Mouse (Mus musculus) liver, adult 2 months (tissue): Measurements from ENCODE around the gene Fgfr2.

ENCODE experiments used
- CTCF ChIP-seq: fragments of 200-500 bp; IDR thresholded peaks from 2 replicates; pipeline ENCODE4 v1.5.1; 2011; ENCODE audit warnings: low read depth, low read length, control low read depth
- POLR2A ChIP-seq: fragments of 200-500 bp; IDR thresholded peaks from 2 replicates; pipeline ENCODE4 v1.6.1; 2011; ENCODE audit warnings: low read length, control low read depth; ENCODE audit not compliant: insufficient read depth; ENCODE audit errors: extremely low read depth

GRCm38 (mm10) chr7:130834299-130834698 is 2288.9 kb downstream of the Fgfr2 start:
- TF ChIP-seq POLR2A (no peak), CTCF (no peak)
